Mouse (Mus musculus) kidney, postnatal 10 days (tissue): Measurements from ENCODE around the gene Umad1.
A peak's percentile ranks its signal among the peaks of the same experiment; 100 is the strongest.

Experiments
- DNase-seq: peaks from one replicate; pipeline ENCODE4 v3.0.0; 2021; ENCODE audit warnings: mixed read lengths

Umad1 gene

DNA sequence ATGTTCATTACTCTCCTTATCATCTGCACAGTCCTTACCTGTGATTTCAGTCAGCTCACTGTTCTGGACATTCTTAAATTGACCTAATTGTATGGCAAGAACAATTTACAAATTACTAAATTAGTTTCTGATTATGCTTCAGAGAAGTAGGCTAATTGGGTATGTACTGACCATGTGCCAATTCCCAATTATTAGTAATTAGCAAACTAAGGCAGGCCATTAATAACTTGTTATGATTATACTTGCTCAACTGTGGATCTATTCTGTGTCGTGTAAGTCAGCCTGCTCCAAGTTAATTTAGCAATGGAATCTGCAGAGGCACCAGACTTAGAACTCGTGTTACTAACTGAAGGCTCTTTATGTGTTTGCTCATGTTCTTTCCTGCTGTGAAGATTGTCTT lies 114.0 kb downstream of the Umad1 start:
- no peak for DNase-seq

- DNase-seq: peak; percentile 18
Observed at GRCm38 (mm10) chr6:8373851-8374250, 114.8 kb downstream of the Umad1 start.

DNA sequence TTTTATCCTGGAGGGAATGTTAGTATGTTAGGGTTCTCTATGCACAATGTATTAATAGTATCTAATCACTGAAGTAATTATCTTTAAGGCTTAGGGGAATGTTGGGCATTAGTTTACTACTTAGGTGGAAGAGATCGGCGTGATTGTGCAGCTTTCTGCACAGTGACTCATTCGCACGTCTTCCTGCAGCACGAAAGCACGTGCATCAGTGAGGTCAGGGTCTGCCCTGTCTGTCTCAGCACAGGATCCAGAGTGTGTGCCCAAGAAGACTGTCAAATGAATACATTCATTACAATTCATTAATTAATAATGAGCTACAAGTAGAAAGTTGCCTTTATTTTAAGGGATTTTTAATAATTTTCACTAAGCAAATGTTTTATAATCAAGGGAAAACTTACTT lies 115.2 kb downstream of the Umad1 start:
- no peak for DNase-seq

DNA sequence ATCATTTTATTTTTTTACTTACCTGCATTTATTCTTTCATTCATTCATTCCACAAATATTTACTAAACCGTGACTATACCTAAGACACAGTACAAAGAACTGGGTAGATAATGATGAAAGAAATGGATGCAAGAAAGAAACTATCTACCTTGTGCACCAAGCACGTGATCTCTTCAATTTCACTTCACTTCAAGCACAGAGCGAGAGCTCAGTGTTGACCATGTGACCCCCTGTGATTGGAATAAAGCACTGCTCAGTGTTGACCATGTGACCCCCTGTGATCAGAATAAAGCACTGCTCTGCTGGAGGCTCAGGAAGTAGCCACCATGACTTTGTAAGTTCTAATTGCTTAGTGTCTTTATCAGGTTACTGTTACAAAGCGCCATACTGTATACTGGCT lies 115.6 kb downstream of the Umad1 start:
- DNase-seq: no peak

GRCm38 (mm10) chr6:8376351-8376750 lies 117.3 kb downstream of the Umad1 start:
- no peak for DNase-seq

DNA sequence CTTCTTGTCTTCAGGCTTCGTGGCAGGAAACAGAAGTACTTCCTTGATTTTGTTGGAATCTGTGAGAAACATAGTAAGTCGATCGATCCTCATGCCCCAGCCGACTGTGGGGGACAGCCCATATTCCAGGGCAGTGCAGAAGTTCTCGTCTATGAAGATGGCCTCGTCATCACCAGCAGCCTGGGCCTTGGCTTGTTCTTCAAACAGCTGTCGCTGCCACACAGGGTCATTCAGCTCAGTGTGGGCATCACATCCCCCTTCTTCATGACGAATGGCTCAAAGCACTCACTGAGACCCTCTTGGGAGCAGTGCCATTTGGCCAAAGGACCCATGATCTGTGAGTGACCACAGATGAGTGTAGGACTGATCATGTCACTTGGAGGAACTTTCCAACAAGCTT lies 118.6 kb downstream of the Umad1 start:
- DNase-seq: no peak

DNA sequence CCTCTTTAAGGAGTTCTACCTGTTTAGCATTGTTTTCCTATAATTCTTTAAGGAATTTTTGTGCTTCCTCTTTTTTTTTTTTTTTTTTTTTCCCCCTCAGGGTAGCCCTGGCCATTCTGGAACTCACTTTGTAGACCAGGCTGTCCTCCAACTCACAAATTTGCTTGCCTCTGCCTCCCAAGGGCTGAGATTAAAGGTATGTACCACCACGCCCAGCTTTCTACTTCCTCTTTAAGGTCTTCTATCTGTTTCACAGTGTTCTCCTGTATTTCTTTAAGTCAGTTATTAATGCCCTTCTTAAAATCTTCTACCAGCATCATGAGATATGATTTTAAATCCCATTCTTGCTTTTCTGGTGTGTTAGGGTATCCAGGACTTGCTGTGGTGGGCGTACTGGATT lies 130.2 kb downstream of the Umad1 start:
- no peak for DNase-seq

- no peak for DNase-seq
Observed at GRCm38 (mm10) chr6:8390296-8390695, 131.2 kb downstream of the Umad1 start.

DNA sequence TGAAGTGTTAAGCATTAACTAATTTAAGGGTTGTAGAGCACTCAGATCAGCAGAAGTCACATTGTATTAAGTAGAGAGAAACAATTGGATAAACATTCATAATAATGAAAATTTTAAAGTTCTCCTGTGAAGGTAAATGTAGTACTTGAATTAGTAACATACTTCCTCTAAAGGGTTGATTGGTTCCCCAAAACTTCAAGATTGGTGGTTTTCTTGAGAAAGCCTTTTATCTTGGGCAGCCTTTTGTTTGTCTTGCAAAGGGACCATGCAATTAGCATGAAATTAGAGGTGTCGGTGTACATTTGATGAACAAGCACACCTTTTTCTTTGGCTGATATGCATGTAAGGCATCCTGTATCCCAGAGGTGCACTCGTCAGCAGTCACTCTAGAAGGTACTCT lies 131.8 kb downstream of the Umad1 start:
- no peak for DNase-seq

DNA sequence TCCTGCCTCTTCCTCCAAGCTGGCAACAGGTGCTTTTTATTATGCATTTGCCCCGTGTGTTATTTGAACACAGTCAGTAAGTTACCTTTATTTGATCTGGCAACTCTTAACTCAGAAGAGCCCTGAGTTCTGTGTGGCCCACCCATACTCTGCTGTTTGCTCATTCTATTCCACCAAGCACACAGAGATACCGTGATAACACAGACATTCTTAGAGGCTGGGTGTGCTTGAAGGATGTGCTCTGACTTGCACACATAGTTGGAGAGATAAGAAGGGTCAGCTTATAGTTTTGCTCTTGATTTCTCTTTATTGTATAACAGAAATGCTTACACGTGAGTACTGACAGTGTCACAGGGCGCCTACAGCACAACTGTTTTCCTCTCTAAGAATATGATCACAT lies 133.9 kb downstream of the Umad1 start:
- no peak for DNase-seq

GRCm38 (mm10) chr6:8394044-8394443 lies 135.0 kb downstream of the Umad1 start:
- DNase-seq: no peak

- DNase-seq: no peak
Observed at GRCm38 (mm10) chr6:8395061-8395460, 136.0 kb downstream of the Umad1 start.

- no peak for DNase-seq
Observed at GRCm38 (mm10) chr6:8397252-8397651, 138.2 kb downstream of the Umad1 start.

DNA sequence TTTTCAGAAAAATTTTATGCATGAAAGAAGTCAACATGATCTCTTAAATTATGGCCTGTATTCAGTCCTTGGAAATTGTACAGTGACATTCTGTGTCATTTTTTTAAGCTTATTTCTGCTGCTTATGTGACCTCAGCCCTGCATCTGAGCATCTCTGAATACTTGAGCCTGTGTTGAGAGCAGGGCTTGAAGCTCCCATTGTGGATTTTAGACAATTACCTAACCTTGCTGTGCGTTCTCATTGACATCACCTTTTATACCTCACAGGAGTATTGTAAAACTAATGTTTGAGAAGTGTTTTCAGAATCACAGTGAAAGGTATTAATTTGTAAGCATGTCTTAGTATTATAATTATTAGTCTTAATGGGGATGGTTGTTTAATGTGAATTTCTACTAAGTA lies 140.6 kb downstream of the Umad1 start:
- no peak for DNase-seq

DNA sequence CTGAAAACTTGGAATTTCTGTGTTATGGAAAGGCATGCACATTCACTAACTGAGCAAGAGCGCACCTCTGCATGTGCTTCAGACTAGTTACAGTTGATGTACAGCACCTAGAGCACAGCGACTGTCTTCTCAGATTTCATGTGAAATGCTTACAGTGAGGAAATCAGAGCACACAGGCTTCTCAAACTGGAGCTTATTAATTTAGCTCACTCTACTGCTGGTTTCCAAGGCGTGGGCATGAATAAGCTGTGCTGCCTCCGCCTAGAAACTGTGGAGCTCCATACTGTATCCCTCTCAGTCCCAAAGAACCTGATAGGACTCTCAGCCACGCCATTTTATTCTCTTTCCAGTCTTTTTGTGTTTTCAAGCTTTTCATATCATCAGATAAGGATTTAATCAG lies 144.0 kb downstream of the Umad1 start:
- DNase-seq: no peak

GRCm38 (mm10) chr6:8405844-8406243 lies 146.8 kb downstream of the Umad1 start:
- no peak for DNase-seq

- no peak for DNase-seq
Observed at GRCm38 (mm10) chr6:8408332-8408731, 149.2 kb downstream of the Umad1 start.

GRCm38 (mm10) chr6:8409865-8410264 lies 150.8 kb downstream of the Umad1 start:
- no peak for DNase-seq

GRCm38 (mm10) chr6:8412845-8413598 lies 153.9 kb downstream of the Umad1 start:
- DNase-seq: no peak

GRCm38 (mm10) chr6:8414020-8414419 lies 154.9 kb downstream of the Umad1 start:
- DNase-seq: peak; percentile 25

- no peak for DNase-seq
Observed at GRCm38 (mm10) chr6:8415823-8416222, 156.7 kb downstream of the Umad1 start.

DNA sequence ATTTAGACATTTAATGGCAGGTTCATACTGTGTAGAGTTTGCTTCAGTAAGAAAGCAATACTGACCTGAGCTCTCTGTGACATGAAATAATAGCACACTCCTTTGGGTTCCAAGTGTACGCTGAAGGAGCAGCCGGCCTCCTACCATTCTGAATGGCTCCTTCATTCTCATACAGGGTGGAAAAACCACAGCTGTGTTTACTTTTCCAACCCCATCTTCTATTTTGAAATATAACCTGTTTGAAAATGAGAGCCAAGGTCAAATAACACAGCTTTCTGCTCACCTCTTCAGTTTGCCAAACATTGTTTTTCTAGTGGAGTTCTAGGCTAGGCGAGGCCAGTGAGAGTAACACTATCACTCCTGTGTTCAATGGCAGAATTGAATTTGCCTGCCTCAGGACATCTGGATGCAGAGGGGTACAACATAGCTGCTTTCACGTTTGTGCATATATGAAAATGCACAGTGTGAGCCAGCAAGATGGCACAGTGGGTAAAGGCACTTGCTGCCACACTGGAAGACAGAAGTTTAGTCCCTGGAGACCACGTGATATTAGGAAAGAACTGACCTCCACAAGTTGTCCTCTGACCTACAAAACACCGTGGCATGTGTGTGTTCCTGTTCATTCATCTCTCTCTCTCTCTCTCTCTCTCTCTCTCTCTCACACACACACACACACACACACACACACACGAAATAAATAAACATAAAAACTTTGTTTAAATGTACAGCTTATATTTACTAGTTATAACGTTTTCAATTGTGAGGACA lies 157.9 kb downstream of the Umad1 start:
- no peak for DNase-seq

DNA sequence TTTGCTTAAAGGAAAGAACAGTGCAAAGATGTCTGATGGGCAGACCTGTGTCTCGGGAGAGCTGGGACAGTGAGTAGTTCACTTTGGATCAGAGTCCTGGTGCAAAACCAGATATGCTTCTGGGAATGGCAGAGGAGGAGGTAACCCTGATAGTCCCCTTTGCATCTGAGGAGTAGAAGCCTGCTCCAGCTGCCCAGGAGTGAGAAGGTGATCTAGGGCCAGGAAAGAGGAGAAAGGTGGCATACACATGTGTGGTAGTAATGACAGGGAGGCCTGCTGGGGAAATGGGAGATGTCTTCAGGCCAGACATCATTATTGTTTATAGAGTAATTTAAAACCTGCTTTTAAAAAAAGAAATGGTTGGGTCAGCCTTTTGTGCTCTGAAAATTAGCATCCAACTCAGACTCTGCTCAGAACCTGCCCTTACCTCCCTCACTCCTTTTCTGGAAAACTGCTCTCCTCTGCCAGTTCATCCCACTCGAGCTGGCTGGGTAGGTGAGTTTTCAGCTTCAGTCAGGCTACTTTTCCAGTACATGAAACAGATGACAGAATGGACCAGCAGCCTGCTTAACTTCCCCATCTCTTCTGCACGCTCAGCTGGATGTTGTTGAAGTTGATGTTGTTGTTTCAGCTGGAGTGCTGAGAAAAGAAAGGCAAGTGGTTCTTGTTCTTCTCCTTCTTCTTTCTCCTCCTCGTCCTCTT lies 160.5 kb downstream of the Umad1 start:
- DNase-seq: no peak

DNA sequence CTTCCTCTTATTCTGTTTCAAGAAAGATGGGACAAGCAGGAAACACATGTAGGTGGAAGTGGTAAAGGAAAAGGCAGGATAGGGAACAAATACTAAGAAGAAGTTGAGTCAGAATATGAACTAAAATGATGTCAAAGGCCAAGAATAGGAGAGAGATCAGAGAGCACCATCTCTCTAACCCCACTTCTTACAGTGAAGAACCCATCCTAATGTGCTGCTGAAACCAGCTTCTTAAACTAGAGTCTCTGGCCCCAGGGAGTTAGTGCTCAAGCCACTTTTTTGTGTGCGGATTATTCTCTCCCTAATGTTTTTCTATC lies 161.1 kb downstream of the Umad1 start:
- no peak for DNase-seq
